Mouse (Mus musculus): ENCODE measurements around the gene Ebna1bp2.

DNA sequence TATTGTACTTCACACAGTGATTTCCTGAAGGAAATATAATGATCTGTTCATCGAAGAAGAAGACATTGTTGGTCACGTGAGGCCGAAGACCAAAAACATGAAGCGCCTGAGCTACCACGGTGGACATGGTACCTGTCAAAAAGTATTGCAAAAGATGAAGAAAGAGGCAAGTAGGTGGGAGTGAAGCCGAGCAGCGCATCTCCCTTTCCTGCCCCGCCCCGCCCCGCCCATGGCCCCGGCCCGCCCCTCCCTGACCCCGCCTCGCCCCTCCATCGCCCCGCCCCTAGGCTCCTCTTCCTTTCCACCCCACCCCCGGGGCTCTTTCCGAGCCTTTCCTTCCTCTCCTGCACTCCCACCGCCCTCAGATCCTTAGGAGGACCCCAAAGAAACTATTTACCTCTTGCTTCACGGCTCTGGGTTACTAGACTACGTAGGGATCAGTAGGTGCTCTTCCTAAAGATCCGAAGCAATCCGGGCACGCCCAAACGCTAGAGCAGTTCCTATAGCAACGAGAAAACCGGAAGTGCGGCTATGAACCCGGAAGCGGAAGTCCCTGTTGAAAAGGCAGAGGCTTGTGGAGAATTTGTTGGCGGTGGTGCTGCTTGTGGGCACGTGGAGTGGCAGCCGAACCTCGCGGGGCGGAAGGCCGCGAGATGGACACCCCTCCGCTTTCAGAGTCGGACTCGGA is at the start of gene Ebna1bp2, which contains the start of gene Cfap57:
- TF ChIP-seq CTCF (IDR thresholded peaks at IDR 0.05; ENCODE audit: low read depth, low read length) (no peak), GATA1 (IDR thresholded peaks at IDR 0.05; ENCODE audit: borderline replicate concordance, low read length) (no peak), TAL1 (conservative IDR thresholded peaks at IDR 0.05; ENCODE audit: low read depth, low read length) (no peak), POLR2AphosphoS5 (IDR thresholded peaks at IDR 0.05; ENCODE audit: insufficient replicate concordance, low read depth, low read length) (no peak)
